Mouse (Mus musculus): ENCODE measurements around the gene Olfr220. TPM values are rescaled to one million over a fixed set of nuclear protein-coding genes. Genes with fewer than 3 reads are reported as not detected.
A peak's percentile ranks its signal among the peaks of the same experiment; 100 is the strongest.

The Olfr220 gene
- polyA plus RNA-seq (2012; rRNA removed), result not detected in 2 replicates

DNA sequence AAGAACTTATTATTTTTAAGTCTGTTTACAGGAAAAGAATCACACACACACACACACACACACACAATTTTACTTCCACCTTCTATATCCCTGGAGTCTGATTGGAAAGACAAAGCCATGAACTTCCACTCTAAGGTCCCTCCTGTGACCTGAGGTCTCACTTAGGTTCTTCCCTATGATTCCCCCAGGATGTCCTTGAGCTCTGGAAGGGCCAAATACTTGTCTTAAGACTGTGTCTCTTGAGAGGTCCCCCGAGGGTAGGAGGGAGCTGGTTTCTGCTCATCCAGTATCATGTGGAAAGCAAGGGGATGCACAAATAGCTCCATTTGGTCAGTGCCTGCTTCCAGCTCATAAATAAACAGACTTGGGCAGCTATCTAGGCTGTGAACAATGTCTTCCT is at the start of gene Olfr220:
TSS of gene Olfr220 (plus strand) at position 301 of the 400 bp plus-strand sequence.
- no peak for DNase-seq (ENCODE audit: low read depth, low spot score)
- 61% methylated on average over 1 of the region's 1 CpGs for WGBS

DNA sequence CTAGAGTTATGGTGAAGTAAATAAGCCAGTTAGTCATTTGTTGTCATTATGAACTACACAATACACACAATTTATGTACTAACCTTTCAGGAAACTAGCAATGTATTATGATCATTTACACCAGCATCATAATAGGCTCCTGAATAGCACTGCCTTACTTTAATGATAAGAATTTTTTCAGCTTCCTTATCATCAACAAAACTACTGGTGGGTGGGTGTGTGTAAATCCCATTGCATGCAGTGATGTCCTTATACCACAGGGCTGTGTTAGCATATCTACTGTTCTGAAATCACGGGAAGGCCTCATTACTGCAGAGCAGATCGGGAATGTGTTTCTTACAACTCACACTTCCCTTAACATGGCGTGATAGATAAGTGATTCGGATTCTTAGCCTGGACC is 18.9 kb upstream of the Olfr220 start:
- 90% methylated on average over 4 of the region's 4 CpGs for WGBS
- no peak for DNase-seq (ENCODE audit: low read depth, low spot score)

DNA sequence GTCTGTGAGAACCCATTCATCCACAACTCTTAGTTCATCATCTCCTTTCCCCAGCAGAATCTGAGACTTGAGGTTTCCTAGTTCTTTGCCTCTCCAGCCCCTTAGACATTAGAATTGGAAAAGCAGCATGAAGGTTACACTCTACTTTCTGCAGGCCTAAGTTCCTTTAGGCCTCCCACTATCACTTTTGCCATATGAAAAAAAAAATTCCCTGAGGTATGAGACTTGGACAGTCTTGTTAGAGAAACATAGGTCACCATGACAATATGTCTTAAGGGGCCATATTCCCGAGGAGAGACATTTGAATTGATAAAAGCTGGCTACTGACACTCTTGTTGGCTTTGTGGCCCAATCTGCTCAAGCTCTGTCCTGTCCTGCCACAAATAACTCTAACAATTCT is 18.1 kb upstream of the Olfr220 start, which contains the start of gene Olfr414:
TSS of gene Olfr414 (plus strand) at position 301 of the 400 bp plus-strand sequence.
- no peak for DNase-seq (ENCODE audit: low read depth, low spot score)
- 64% methylated on average over 1 of the region's 1 CpGs for WGBS

DNA sequence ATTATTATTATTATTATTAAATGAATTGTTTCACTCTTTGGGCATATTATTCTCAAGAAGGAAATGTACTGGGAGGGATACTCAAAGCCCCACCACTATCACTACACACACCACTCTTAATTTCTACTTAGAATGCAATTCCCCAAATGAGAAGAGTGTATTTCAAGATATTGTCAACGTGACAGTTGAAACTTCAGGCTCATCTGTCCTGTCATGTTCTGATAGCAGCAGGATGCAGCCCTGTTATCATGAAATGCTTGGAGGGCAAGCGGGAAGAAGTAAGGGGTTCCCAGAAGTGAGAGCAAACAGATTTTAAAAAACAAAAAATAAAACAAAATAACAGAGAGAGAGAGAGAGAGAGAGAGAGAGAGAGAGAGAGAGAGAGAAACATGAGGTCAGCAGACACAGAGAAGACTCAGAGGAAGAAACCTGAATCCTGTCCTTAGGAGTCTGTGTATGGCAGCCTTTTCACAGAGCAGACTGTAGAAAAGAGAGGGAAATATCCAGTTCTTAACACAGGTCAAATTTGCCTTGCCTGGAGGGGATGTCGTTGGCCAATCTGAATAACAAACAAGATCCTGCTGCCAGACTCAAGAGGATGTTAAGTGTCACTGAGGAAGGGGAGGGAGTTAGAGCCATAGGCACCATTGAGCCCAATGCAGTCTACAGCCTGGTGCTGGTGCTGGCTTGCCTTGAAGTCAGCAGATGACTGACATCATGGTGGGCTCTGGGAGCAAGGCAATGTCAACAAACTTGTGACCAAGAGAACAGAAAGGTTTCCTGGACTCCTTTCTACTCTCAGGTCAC is 15.5 kb upstream of the Olfr220 start:
- no peak for DNase-seq (ENCODE audit: low read depth, low spot score)
- WGBS, result 62% methylated on average over 3 of the region's 3 CpGs

DNA sequence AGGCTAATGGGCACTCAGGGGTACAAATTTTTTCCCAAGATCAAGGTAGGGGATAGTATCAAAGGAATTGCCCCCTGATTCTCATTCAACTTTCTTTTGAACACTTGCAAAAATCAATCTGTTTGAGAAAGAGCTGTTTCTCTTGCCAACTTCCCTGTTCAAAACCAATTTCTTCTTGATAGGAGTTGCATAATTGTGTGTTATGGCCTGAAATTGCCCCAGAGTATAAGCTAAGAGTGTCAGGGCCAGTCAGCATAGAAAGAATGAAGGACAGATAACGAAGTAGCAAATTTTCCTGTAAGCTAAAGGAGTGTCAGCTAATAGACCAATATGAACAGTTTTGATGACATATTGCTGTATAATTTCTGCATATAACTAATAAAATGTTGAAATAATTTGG is 14.5 kb upstream of the Olfr220 start:
- 48% methylated on average over 1 of the region's 1 CpGs for WGBS
- no peak for DNase-seq (ENCODE audit: low read depth, low spot score)

DNA sequence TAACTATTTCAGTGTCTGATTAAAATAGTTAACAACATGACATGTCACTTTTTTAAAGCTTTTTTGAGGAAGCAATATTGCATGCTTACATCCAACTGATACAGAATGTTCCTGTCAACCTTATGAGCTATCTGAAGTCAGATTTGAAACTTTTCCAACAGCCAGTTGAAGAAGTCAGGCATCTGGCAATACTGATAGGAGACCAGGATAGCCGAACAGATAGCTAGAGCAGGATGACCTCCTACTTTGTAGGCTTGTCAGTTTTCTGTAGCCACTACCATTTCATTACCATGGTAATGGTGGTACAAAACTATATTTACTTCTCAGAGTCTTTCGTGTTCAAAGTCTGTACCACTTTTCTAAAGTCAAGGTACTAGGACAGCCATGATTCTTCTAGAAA is 13.5 kb upstream of the Olfr220 start:
- DNase-seq (ENCODE audit: low read depth, low spot score), result no peak
- 86% methylated on average over 2 of the region's 2 CpGs for WGBS

DNA sequence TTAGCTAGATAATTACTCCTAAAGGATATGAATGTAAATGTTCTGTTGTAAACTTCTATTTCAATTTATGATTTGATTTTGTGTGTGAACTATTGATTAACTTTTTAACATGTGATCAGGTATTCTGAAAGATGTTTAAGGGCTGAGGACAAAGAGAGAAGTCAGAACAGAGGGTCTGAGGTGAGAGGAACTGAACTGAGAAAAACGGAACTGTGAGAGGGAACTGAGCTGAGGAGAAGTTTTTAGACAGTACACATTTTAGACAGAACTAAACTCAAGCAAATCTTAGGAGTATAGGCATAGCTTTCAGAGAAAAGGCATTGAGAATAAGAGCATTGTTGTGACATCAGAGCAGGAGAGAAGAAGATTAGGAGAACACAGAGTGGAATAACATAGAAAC is 7.8 kb upstream of the Olfr220 start:
- 29% methylated on average over 1 of the region's 1 CpGs for WGBS
- DNase-seq (ENCODE audit: low read depth, low spot score), result no peak

DNA sequence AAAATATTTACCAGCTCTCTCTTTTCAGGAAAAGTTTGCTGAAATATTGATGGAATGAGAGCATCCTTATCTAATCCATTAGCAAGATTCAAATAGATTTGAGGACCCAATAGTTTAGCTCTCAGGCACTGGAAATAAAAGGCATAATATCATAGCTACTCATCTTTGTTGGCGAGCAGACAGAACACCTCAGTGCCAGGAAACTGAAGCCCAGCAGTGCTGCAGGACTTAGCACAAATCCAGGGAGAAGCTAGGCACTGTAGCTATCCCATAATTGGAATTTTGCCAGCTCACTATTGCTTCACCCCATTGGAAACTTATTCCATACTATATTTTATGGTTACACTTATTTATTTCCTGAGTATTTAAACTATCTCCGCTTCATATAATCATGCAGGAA is 13.2 kb downstream of the Olfr220 start:
- no peak for DNase-seq (ENCODE audit: low read depth, low spot score)
- 90% methylated on average over 2 of the region's 2 CpGs for WGBS

DNA sequence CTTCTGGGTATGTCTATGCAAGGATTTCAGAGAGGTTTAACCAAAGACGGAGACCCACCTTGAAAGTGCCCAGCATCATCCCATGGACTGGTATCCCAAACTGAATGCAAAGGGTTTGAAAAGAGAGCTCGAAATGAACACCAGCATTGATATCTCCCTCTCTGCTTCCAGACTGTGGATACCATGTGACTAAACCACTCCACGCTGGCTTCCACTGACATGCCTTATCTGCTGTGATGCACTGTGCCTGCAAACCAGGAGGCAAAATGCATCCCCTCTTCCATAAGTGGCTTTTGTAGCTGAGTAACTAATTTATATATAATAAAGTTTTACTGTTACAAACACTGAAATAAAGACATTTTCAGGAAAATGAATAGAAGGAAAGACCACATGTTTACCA is 23.5 kb downstream of the Olfr220 start:
- no peak for DNase-seq (ENCODE audit: low read depth, low spot score)
- WGBS, result 89% methylated on average over 3 of the region's 3 CpGs

DNA sequence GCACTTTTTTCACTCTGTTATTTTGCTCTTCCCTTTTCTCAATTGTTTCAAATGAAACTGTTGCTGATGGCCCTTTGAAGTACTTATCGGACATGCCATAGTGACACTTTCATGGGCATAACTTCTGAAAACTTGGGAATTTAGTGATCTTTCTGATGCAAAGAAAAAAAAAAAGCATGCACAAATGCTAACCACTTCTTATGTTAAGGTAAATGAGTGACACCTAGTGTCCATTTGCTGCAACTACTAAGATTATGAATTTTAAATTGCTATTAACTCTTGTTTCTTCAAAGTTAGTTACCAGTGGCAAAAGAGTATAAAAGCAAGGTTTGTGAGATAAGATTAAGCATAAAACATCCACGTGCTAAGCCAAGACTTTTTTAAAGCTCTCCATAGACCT is 24.4 kb downstream of the Olfr220 start:
- WGBS, result 20% methylated on average over 2 of the region's 2 CpGs
- no peak for DNase-seq (ENCODE audit: low read depth, low spot score)

DNA sequence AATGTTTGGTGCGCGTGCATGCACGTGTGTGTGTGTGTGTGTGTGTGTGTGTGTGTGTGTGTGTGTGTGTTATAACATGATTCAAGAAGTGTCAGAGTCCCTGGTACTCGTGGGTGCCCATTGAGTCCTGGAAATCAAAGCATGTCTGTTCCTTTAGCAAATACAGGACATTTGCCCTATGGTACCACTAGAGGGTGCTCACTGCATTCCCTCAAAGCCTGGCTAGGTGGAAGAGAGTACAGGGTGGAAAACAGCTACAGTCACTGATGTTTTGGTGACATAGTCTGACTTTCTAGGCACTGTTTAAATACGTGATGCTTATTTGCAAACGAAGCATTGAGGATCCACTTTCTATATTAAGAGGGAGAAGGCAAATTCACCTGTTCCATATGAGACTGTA is 27.9 kb downstream of the Olfr220 start:
- WGBS, result 2% methylated on average over 6 of the region's 6 CpGs
- peak; percentile 10 for DNase-seq (ENCODE audit: low read depth, low spot score)

DNA sequence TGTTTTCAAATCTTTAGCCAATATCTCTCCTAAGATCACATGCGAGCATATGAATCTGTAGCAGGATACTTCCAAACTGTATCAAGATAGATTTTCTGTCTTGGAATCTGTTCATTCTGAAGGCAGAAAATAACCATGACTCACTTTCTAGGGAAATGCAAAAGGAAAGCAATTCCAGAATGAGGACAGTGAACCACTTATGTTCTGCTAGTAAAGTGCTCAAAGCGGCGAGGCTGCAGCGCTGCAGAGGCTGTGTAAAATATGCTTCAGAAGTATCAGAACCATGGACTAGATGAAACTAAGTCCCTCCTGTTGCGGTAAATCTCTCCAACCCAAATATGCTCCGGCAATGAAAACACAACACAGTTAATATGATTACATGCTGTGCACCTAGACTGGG is 40.7 kb downstream of the Olfr220 start:
- DNase-seq (ENCODE audit: low read depth, low spot score), result no peak
- 84% methylated on average over 6 of the region's 6 CpGs for WGBS

DNA sequence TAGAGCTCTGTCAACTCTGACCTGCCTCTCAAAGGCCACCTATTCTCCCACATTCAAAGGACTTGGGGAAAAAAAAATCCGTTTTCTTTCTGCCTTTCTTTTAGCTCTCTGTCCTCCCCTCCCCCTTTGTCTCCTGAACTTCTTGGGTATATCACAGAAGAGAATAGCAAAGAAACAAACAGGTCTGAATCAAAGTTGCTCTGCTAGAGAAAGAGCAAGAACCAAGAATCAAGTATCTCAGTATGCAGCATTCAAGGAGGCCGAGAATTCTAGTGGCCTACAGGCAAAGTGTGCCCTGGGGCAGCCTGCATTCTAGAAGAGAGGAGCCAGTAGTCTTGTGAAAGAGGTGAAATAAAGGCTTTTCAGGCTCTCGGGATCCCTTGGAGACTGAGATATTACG is 58.2 kb downstream of the Olfr220 start:
- 41% methylated on average over 4 of the region's 4 CpGs for WGBS
- no peak for DNase-seq (ENCODE audit: low read depth, low spot score)

Other genes with a start within 250 kb of the Olfr220 start
- gene Olfr419, start 190.0 kb upstream of the Olfr220 start, polyA plus RNA-seq (2012; rRNA removed), result 0.07 TPM in 1 of 2 replicates, not detected in the other
- gene Mptx1, start 111.6 kb upstream of the Olfr220 start, polyA plus RNA-seq (2012; rRNA removed), result 12.2 and 16.5 TPM in 2 replicates
- gene Olfr417, start 77.0 kb upstream of the Olfr220 start, polyA plus RNA-seq (2012; rRNA removed), result not detected in 2 replicates
- not detected in 2 replicates for gene Olfr248, start 51.0 kb upstream of the Olfr220 start, polyA plus RNA-seq (2012; rRNA removed)
- not detected in 2 replicates for gene Olfr414, start 18.0 kb upstream of the Olfr220 start, polyA plus RNA-seq (2012; rRNA removed)
- gene Fmn2, start 59.7 kb downstream of the Olfr220 start, polyA plus RNA-seq (2012; rRNA removed), result 0.07 and 0.09 TPM in 2 replicates

Measured in large intestine, adult 2 months (tissue).